Mouse (Mus musculus) frontal cortex, postnatal 25 days (tissue): ENCODE data around the gene Rspo3.

Experiments used
- DNase-seq, 2 experiments: peaks; one replicate each; pipeline ENCODE4 v3.0.0; 2022; ENCODE audit warnings: low spot score in 2 of 2

Gene Rspo3

GRCm38 (mm10) chr10:29441297-29441696 lies 94.4 kb downstream of the Rspo3 start:
- no peak for DNase-seq

GRCm38 (mm10) chr10:29432935-29433453 lies 102.7 kb downstream of the Rspo3 start:
- DNase-seq = no peak

GRCm38 (mm10) chr10:29426660-29427059 lies 109.0 kb downstream of the Rspo3 start:
- no peak for DNase-seq

- no peak for DNase-seq
These were observed 111.1 kb downstream of the Rspo3 start for GRCm38 (mm10) chr10:29424571-29424970.

GRCm38 (mm10) chr10:29414361-29414760 lies 121.3 kb downstream of the Rspo3 start:
- DNase-seq = no peak

- DNase-seq = no peak
These were observed 132.9 kb downstream of the Rspo3 start for GRCm38 (mm10) chr10:29402656-29403268.
